In genomic region chr1:134774247-134774646, GRCm38 (mm10) we compare ENCODE assay signal across 14 mouse cellular contexts.
A peak's percentile ranks its signal among the peaks of the same experiment; 100 is the strongest.
DNase-seq lines count a peak whose midpoint lies in the region; ATAC-seq and TF ChIP-seq lines count a peak whose summit lies in the region.
"Had no signal": no experiment of that assay in that cellular context is flagged by ENCODE, and none has a peak within 500 bp of the region (broad histone marks: within the 10 kb centered on the region; RNA-seq: fewer than 3 reads in every experiment).

No protein-coding gene starts in this region.

- 73% methylated on average over 2 of the region's 2 CpGs for WGBS in heart, embryonic 12.5 days
- WGBS in lung, embryonic 14.5 days, result 62% methylated on average over 2 of the region's 2 CpGs
- WGBS in lung, adult 2 months, result 46% methylated on average over 2 of the region's 2 CpGs
- WGBS in embryonic facial prominence, embryonic 15.5 days, result 46% methylated on average over 2 of the region's 2 CpGs
- 77% methylated on average over 2 of the region's 2 CpGs for WGBS in small intestine, adult 2 months
- WGBS in cerebellum, adult 2 months, result 71% methylated on average over 2 of the region's 2 CpGs

- H3K9me3 ChIP-seq in heart, embryonic 12.5 days (replicated peaks), result no peaks in the 10 kb centered on the region
- H3K9me3 ChIP-seq in lung, embryonic 14.5 days (ENCODE audit: low read depth, low read length), result no peaks in the 10 kb centered on the region
- no peaks in the 10 kb centered on the region for H3K9me3 ChIP-seq in embryonic facial prominence, embryonic 15.5 days (replicated peaks)
- H3K9me3 ChIP-seq: midbrain, embryonic 13.5 days had no signal

- H3K36me3 ChIP-seq in heart, embryonic 12.5 days, result peaks cover 65% of the 10 kb centered on the region
- H3K36me3 ChIP-seq in lung, embryonic 14.5 days (ENCODE audit: insufficient read depth), result peaks cover 13% of the 10 kb centered on the region; the same call in 1 of the 2 replicates
- H3K36me3 ChIP-seq in embryonic facial prominence, embryonic 15.5 days, result peaks cover 13% of the 10 kb centered on the region; the same call in 1 of the 2 replicates
- H3K36me3 ChIP-seq in small intestine, adult 2 months (ENCODE audit: control insufficient read depth, insufficient read depth, low read length), result peaks cover 17% of the 10 kb centered on the region

- H3K27ac ChIP-seq in heart, embryonic 12.5 days (ENCODE audit: poor library complexity, severe bottlenecking), result peak overlapping the region; percentile 64
- peak overlapping the region; percentile 95 for H3K27ac ChIP-seq in lung, embryonic 14.5 days (ENCODE audit: low read depth)
- peak overlapping the region; percentile 89 for H3K27ac ChIP-seq in embryonic facial prominence, embryonic 15.5 days (replicated peaks)
- H3K27ac ChIP-seq in small intestine, adult 2 months (ENCODE audit: insufficient read depth, low read depth, low read length), result peak overlapping the region; percentile 57; the same call in 1 of the 2 replicates
- H3K27ac ChIP-seq in cerebellum, adult 2 months (ENCODE audit: insufficient read depth, low read length), result no peak overlapping the region
- H3K27ac ChIP-seq: liver, embryonic 14.5 days; midbrain, embryonic 13.5 days had no signal

- TF ChIP-seq CTCF in lung, embryonic 14.5 days (IDR thresholded peaks at IDR 0.05; ENCODE audit: low read depth), result no peak
- no peak for TF ChIP-seq CTCF in lung, adult 2 months (IDR thresholded peaks at IDR 0.05; ENCODE audit: insufficient read depth, low read length)
- no peak for TF ChIP-seq CTCF in small intestine, adult 2 months (IDR thresholded peaks at IDR 0.05; ENCODE audit: extremely low read depth, insufficient read length, insufficient replicate concordance, low read depth, low read length)
- TF ChIP-seq CTCF in cerebellum, adult 2 months (IDR thresholded peaks at IDR 0.05; ENCODE audit: borderline replicate concordance, insufficient read depth, low read depth, low read length), result no peak

- no peak for ATAC-seq in heart, embryonic 12.5 days (ENCODE audit: insufficient number of reproducible peaks, low FRiP score)
- peak; percentile 57 for ATAC-seq in lung, embryonic 14.5 days (ENCODE audit: insufficient read depth)
- ATAC-seq in embryonic facial prominence, embryonic 15.5 days (ENCODE audit: insufficient number of reproducible peaks, low FRiP score, low TSS enrichment, low read depth), result no peak
- ATAC-seq: midbrain, embryonic 13.5 days; Patski had no signal

- H3K4me1 ChIP-seq in heart, embryonic 12.5 days (replicated peaks), result peaks cover 50% of the 10 kb centered on the region
- H3K4me1 ChIP-seq in lung, embryonic 14.5 days (ENCODE audit: insufficient read depth), result peaks cover 25% of the 10 kb centered on the region
- peaks cover 26% of the 10 kb centered on the region for H3K4me1 ChIP-seq in lung, adult 2 months (ENCODE audit: control insufficient read depth, insufficient read depth, low read length)
- H3K4me1 ChIP-seq in embryonic facial prominence, embryonic 15.5 days, result peaks cover 51% of the 10 kb centered on the region
- peaks cover 10% of the 10 kb centered on the region for H3K4me1 ChIP-seq in small intestine, adult 2 months (ENCODE audit: control insufficient read depth, insufficient read depth, insufficient read length, low read length)
- H3K4me1 ChIP-seq in cerebellum, adult 2 months (ENCODE audit: control insufficient read depth, insufficient read depth, low read length), result peaks cover 5% of the 10 kb centered on the region; the same call in 1 of the 2 replicates

- H3K4me3 ChIP-seq in heart, embryonic 12.5 days, result no peak overlapping the region
- no peak overlapping the region for H3K4me3 ChIP-seq in lung, embryonic 14.5 days (ENCODE audit: low read depth, low read length)
- no peak overlapping the region for H3K4me3 ChIP-seq in lung, adult 2 months (replicated peaks; ENCODE audit: extremely low read depth, low read depth, low read length)
- H3K4me3 ChIP-seq in embryonic facial prominence, embryonic 15.5 days (replicated peaks), result no peak overlapping the region
- no peak overlapping the region for H3K4me3 ChIP-seq in small intestine, adult 2 months (ENCODE audit: low read depth, low read length)
- H3K4me3 ChIP-seq in cerebellum, adult 2 months (replicated peaks; ENCODE audit: insufficient read depth, low read depth, low read length), result no peak overlapping the region
- H3K4me3 ChIP-seq: midbrain, embryonic 13.5 days had no signal

- TF ChIP-seq POLR2A in lung, adult 2 months (IDR thresholded peaks at IDR 0.05; ENCODE audit: borderline replicate concordance, extremely low read depth, low read depth, low read length), result no peak
- no peak for TF ChIP-seq POLR2A in small intestine, adult 2 months (IDR thresholded peaks at IDR 0.05; ENCODE audit: low read depth, low read length)
- no peak for TF ChIP-seq POLR2A in cerebellum, adult 2 months (IDR thresholded peaks at IDR 0.05; ENCODE audit: borderline replicate concordance, insufficient read depth, low read length)

- no peak for DNase-seq in heart, postnatal 4 days
- peak; percentile 76 for DNase-seq in lung, embryonic 14.5 days
- no peak for DNase-seq in lung, adult 2 months
- no peak for DNase-seq in right cerebral cortex, postnatal 36 days (ENCODE audit: low spot score in 2 of 2)
- no peak for DNase-seq in cerebellum, adult 2 months
- DNase-seq: cerebellum, adult 18-20 months; right cerebral cortex, postnatal 4 days; thymus, postnatal 25 days had no signal

- no peak overlapping the region for H3K4me2 ChIP-seq in heart, embryonic 12.5 days
- H3K4me2 ChIP-seq in lung, embryonic 14.5 days, result no peak overlapping the region
- no peak overlapping the region for H3K4me2 ChIP-seq in embryonic facial prominence, embryonic 15.5 days (replicated peaks)
- H3K4me2 ChIP-seq: midbrain, embryonic 13.5 days had no signal

- H3K27me3 ChIP-seq in heart, embryonic 12.5 days (replicated peaks), result no peaks in the 10 kb centered on the region
- no peaks in the 10 kb centered on the region for H3K27me3 ChIP-seq in lung, embryonic 14.5 days (ENCODE audit: insufficient read depth, low read length)
- H3K27me3 ChIP-seq in embryonic facial prominence, embryonic 15.5 days, result no peaks in the 10 kb centered on the region
- no peaks in the 10 kb centered on the region for H3K27me3 ChIP-seq in small intestine, adult 2 months (ENCODE audit: control insufficient read depth, insufficient read depth, low read length)
- H3K27me3 ChIP-seq in cerebellum, adult 2 months (ENCODE audit: control insufficient read depth, insufficient read depth, low read length), result no peaks in the 10 kb centered on the region
- H3K27me3 ChIP-seq: midbrain, embryonic 13.5 days; Patski had no signal

- no peak overlapping the region; the same call in 1 of the 2 replicates for H3K9ac ChIP-seq in heart, embryonic 12.5 days
- no peak overlapping the region for H3K9ac ChIP-seq in lung, embryonic 14.5 days
- H3K9ac ChIP-seq in embryonic facial prominence, embryonic 15.5 days, result no peak overlapping the region
- H3K9ac ChIP-seq: liver, embryonic 14.5 days; midbrain, embryonic 13.5 days had no signal
